Mouse (Mus musculus) heart, adult 2 months (tissue): ENCODE data around the gene Tfap2a.

ENCODE experiments used
- CTCF ChIP-seq: fragments of 200-600 bp; IDR thresholded peaks from 2 replicates; pipeline ENCODE4 v1.8.1; 2022; ENCODE audit warnings: antibody characterized with exemption, mild to moderate bottlenecking, moderate library complexity
- EP300 ChIP-seq: fragments of 200-500 bp; IDR thresholded peaks from 2 replicates; pipeline ENCODE4 v1.6.1; 2011; ENCODE audit warnings: low read depth, low read length, control low read depth; ENCODE audit not compliant: insufficient read depth
- POLR2A ChIP-seq: fragments of 200-500 bp; IDR thresholded peaks from 2 replicates; pipeline ENCODE4 v1.6.1; 2011; ENCODE audit warnings: mild to moderate bottlenecking, low read depth, low read length, control low read depth; ENCODE audit not compliant: insufficient read depth

- no peak for TF ChIP-seq CTCF
- no peak for TF ChIP-seq EP300
- no peak for TF ChIP-seq POLR2A
These were observed 36.5 kb downstream of the Tfap2a start for GRCm38 (mm10) chr13:40701691-40702090.
